Mouse (Mus musculus): ENCODE measurements around the gene Ifna9. TPM values are rescaled to one million over a fixed set of nuclear protein-coding genes. Genes with fewer than 3 reads are reported as not detected.

Ifna9 gene
- polyA plus RNA-seq (2012), result not detected in 2 replicates

GRCm38 (mm10) chr4:88592285-88592684 lies at the start of gene Ifna9:
Gene Ifna9, minus strand, starts transcription at chr4:88592385.

GRCm38 (mm10) chr4:88634311-88634710 lies 42.1 kb upstream of the Ifna9 start, which contains the start of gene C87499:
Gene C87499, minus strand, starts transcription at chr4:88634411.

GRCm38 (mm10) chr4:88603276-88603675 lies 11.1 kb upstream of the Ifna9 start, which contains the start of gene Ifna12:
Gene Ifna12, minus strand, starts transcription at chr4:88603376.

GRCm38 (mm10) chr4:88571698-88572097 lies 20.5 kb downstream of the Ifna9 start, which contains the start of gene Ifna14:
Gene Ifna14, minus strand, starts transcription at chr4:88571798.

GRCm38 (mm10) chr4:88558145-88558544 lies 34.0 kb downstream of the Ifna9 start, which contains the start of gene Ifna15:
Gene Ifna15, minus strand, starts transcription at chr4:88558245.

Other genes with a start within 250 kb of the Ifna9 start
- 0.31 and 0.44 TPM in 2 replicates for gene Hacd4, start 153.5 kb downstream of the Ifna9 start, polyA plus RNA-seq (2012)
- gene Ifnb1, start 69.6 kb downstream of the Ifna9 start, polyA plus RNA-seq (2012), result not detected in 2 replicates
- not detected in 2 replicates for gene Ifna15, start 34.1 kb downstream of the Ifna9 start, polyA plus RNA-seq (2012)
- not detected in 2 replicates for gene Ifna14, start 20.6 kb downstream of the Ifna9 start, polyA plus RNA-seq (2012)
- gene Ifna12, start 11.0 kb upstream of the Ifna9 start, polyA plus RNA-seq (2012), result not detected in 2 replicates
- gene C87499, start 42.0 kb upstream of the Ifna9 start, polyA plus RNA-seq (2012), result not detected in 2 replicates
- gene Ifna13, start 52.1 kb upstream of the Ifna9 start, polyA plus RNA-seq (2012), result not detected in 2 replicates
- gene Ifna16, start 84.5 kb upstream of the Ifna9 start, polyA plus RNA-seq (2012), result not detected in 2 replicates
- not detected in 2 replicates for gene Ifna2, start 91.5 kb upstream of the Ifna9 start, polyA plus RNA-seq (2012)
- gene Ifnab, start 99.0 kb upstream of the Ifna9 start, polyA plus RNA-seq (2012), result not detected in 2 replicates
- gene Gm26566, start 129.4 kb upstream of the Ifna9 start, polyA plus RNA-seq (2012), result 1.2 and 1.3 TPM in 2 replicates
- gene Klhl9, start 130.1 kb upstream of the Ifna9 start, polyA plus RNA-seq (2012), result 6.6 and 7.6 TPM in 2 replicates
- not detected in 2 replicates for gene Gm13271, start 162.5 kb upstream of the Ifna9 start, polyA plus RNA-seq (2012)
- 0.12 and 0.13 TPM in 2 replicates for gene Gm13283, start 167.7 kb upstream of the Ifna9 start, polyA plus RNA-seq (2012)
- not detected in 2 replicates for gene Gm13290, start 181.4 kb upstream of the Ifna9 start, polyA plus RNA-seq (2012)
- not detected in 2 replicates for gene Gm13289, start 184.5 kb upstream of the Ifna9 start, polyA plus RNA-seq (2012)
- not detected in 2 replicates for gene Gm13272, start 187.5 kb upstream of the Ifna9 start, polyA plus RNA-seq (2012)
- gene Ifnz, start 189.7 kb upstream of the Ifna9 start, polyA plus RNA-seq (2012), result not detected in 2 replicates
- gene Gm13276, start 193.3 kb upstream of the Ifna9 start, polyA plus RNA-seq (2012), result not detected in 2 replicates
- not detected in 2 replicates for gene Gm13277, start 196.2 kb upstream of the Ifna9 start, polyA plus RNA-seq (2012)
- not detected in 2 replicates for gene Gm13278, start 199.2 kb upstream of the Ifna9 start, polyA plus RNA-seq (2012)
- not detected in 2 replicates for gene Gm13275, start 202.1 kb upstream of the Ifna9 start, polyA plus RNA-seq (2012)
- not detected in 2 replicates for gene Gm13279, start 205.0 kb upstream of the Ifna9 start, polyA plus RNA-seq (2012)
- gene Gm13285, start 207.3 kb upstream of the Ifna9 start, polyA plus RNA-seq (2012), result not detected in 2 replicates
- gene Gm13287, start 210.9 kb upstream of the Ifna9 start, polyA plus RNA-seq (2012), result not detected in 2 replicates
- 0.06 and 0.09 TPM in 2 replicates for gene Gm13288, start 213.1 kb upstream of the Ifna9 start, polyA plus RNA-seq (2012)
- not detected in 2 replicates for gene Ifna7, start 223.8 kb upstream of the Ifna9 start, polyA plus RNA-seq (2012)
- not detected in 2 replicates for gene Ifna11, start 227.6 kb upstream of the Ifna9 start, polyA plus RNA-seq (2012)
- not detected in 2 replicates for gene Ifna6, start 235.0 kb upstream of the Ifna9 start, polyA plus RNA-seq (2012)
- gene Ifna5, start 243.1 kb upstream of the Ifna9 start, polyA plus RNA-seq (2012), result not detected in 2 replicates
- gene Ifna4, start 249.5 kb upstream of the Ifna9 start, polyA plus RNA-seq (2012), result not detected in 2 replicates